8 mouse cellular contexts compared by ENCODE assay signal in genomic region chr14:24900501-24901179, GRCm38 (mm10).
DNase-seq lines count a peak whose midpoint lies in the region; ATAC-seq and TF ChIP-seq lines count a peak whose summit lies in the region.

No protein-coding gene starts in this region.

- H3K4me3 ChIP-seq in liver, embryonic 11.5 days (ENCODE audit: low read depth, low read length), result no peak overlapping the region
- no peak overlapping the region for H3K4me3 ChIP-seq in forebrain, embryonic 15.5 days
- no peak overlapping the region for H3K4me3 ChIP-seq in intestine, embryonic 16.5 days (ENCODE audit: low read length)
- H3K4me3 ChIP-seq in neural tube, embryonic 12.5 days, result no peak overlapping the region
- no peak overlapping the region for H3K4me3 ChIP-seq in liver, postnatal 0 days (ENCODE audit: low read depth, low read length)

- DNase-seq in liver, result peak; percentile 49
- no peak for DNase-seq in liver, embryonic 11.5 days (ENCODE audit: low spot score)
- DNase-seq in cerebellum, postnatal 14 days, result no peak
- no peak for DNase-seq in cerebellum, postnatal 4 days (ENCODE audit: low spot score in 2 of 2)
- DNase-seq in liver, postnatal 0 days, result no peak

- no peak overlapping the region for H3K9ac ChIP-seq in liver, embryonic 11.5 days (ENCODE audit: low read depth, low read length)
- H3K9ac ChIP-seq in forebrain, embryonic 15.5 days (replicated peaks), result no peak overlapping the region
- peak overlapping the region; percentile 45; the same call in 1 of the 2 replicates for H3K9ac ChIP-seq in intestine, embryonic 16.5 days (ENCODE audit: low read depth, low read length)
- no peak overlapping the region for H3K9ac ChIP-seq in neural tube, embryonic 12.5 days
- H3K9ac ChIP-seq in liver, postnatal 0 days (replicated peaks), result no peak overlapping the region

- TF ChIP-seq EP300 in liver, postnatal 0 days (IDR thresholded peaks at IDR 0.05; ENCODE audit: low read depth), result no peak

- ATAC-seq in liver, embryonic 11.5 days (replicated peaks; ENCODE audit: low FRiP score), result no peak
- ATAC-seq in forebrain, embryonic 15.5 days (replicated peaks), result peak; percentile 66
- ATAC-seq in intestine, embryonic 16.5 days, result peak; percentile 67
- 0 out of 2 replicates have a peak, but pooled peaks have one; percentile 37 for ATAC-seq in neural tube, embryonic 12.5 days (ENCODE audit: low FRiP score, low read depth)
- no peak for ATAC-seq in liver, postnatal 0 days

- no peak for TF ChIP-seq CTCF in liver, postnatal 0 days (IDR thresholded peaks at IDR 0.05; ENCODE audit: low read depth)

- H3K9me3 ChIP-seq in liver, embryonic 11.5 days (ENCODE audit: control insufficient read depth, low read length), result no peaks in the 10 kb centered on the region
- no peaks in the 10 kb centered on the region for H3K9me3 ChIP-seq in forebrain, embryonic 15.5 days
- no peaks in the 10 kb centered on the region for H3K9me3 ChIP-seq in intestine, embryonic 16.5 days (ENCODE audit: control insufficient read depth, low read length)
- H3K9me3 ChIP-seq in neural tube, embryonic 12.5 days, result no peaks in the 10 kb centered on the region
- H3K9me3 ChIP-seq in liver, postnatal 0 days (ENCODE audit: low read length), result no peaks in the 10 kb centered on the region

- no peak overlapping the region; the same call in 1 of the 2 replicates for H3K27ac ChIP-seq in liver, embryonic 11.5 days (ENCODE audit: low read depth, low read length)
- H3K27ac ChIP-seq in forebrain, embryonic 15.5 days (replicated peaks), result peak overlapping the region; percentile 17
- peak overlapping the region; percentile 61 for H3K27ac ChIP-seq in intestine, embryonic 16.5 days (ENCODE audit: low read length)
- H3K27ac ChIP-seq in neural tube, embryonic 12.5 days, result no peak overlapping the region
- H3K27ac ChIP-seq in liver, postnatal 0 days (ENCODE audit: low read depth), result no peak overlapping the region

- WGBS in liver, embryonic 11.5 days, result 61% methylated on average over 13 of the region's 13 CpGs
- WGBS in forebrain, embryonic 15.5 days, result 48% methylated on average over 13 of the region's 13 CpGs
- 59% methylated on average over 13 of the region's 13 CpGs for WGBS in intestine, embryonic 16.5 days
- 71% methylated on average over 13 of the region's 13 CpGs for WGBS in neural tube, embryonic 12.5 days
- 68% methylated on average over 13 of the region's 13 CpGs for WGBS in liver, postnatal 0 days (ENCODE audit: insufficient replicate concordance)

- H3K4me2 ChIP-seq in liver, embryonic 11.5 days, result no peak overlapping the region
- H3K4me2 ChIP-seq in forebrain, embryonic 15.5 days (replicated peaks), result no peak overlapping the region
- no peak overlapping the region for H3K4me2 ChIP-seq in intestine, embryonic 16.5 days (ENCODE audit: low read depth, low read length)
- H3K4me2 ChIP-seq in neural tube, embryonic 12.5 days (replicated peaks), result no peak overlapping the region
- H3K4me2 ChIP-seq in liver, postnatal 0 days (ENCODE audit: low read depth, low read length), result no peak overlapping the region

- H3K4me1 ChIP-seq in liver, embryonic 11.5 days (replicated peaks; ENCODE audit: control insufficient read depth, insufficient read depth, low read length), result no peaks in the 10 kb centered on the region
- H3K4me1 ChIP-seq in forebrain, embryonic 15.5 days, result peaks cover 11% of the 10 kb centered on the region
- H3K4me1 ChIP-seq in intestine, embryonic 16.5 days (ENCODE audit: control insufficient read depth, insufficient read depth, low read length), result peaks cover 12% of the 10 kb centered on the region
- no peaks in the 10 kb centered on the region for H3K4me1 ChIP-seq in neural tube, embryonic 12.5 days
- H3K4me1 ChIP-seq in liver, postnatal 0 days (ENCODE audit: insufficient read depth), result no peaks in the 10 kb centered on the region

- no peaks in the 10 kb centered on the region for H3K36me3 ChIP-seq in liver, embryonic 11.5 days (ENCODE audit: control insufficient read depth, insufficient read depth, low read length)
- no peaks in the 10 kb centered on the region for H3K36me3 ChIP-seq in forebrain, embryonic 15.5 days
- no peaks in the 10 kb centered on the region for H3K36me3 ChIP-seq in intestine, embryonic 16.5 days (ENCODE audit: control insufficient read depth, insufficient read depth, low read length)
- H3K36me3 ChIP-seq in neural tube, embryonic 12.5 days, result no peaks in the 10 kb centered on the region
- H3K36me3 ChIP-seq in liver, postnatal 0 days (replicated peaks; ENCODE audit: insufficient read depth, low read length), result no peaks in the 10 kb centered on the region

- H3K27me3 ChIP-seq in liver, embryonic 11.5 days (replicated peaks; ENCODE audit: control insufficient read depth, insufficient read depth, low read length), result no peaks in the 10 kb centered on the region
- H3K27me3 ChIP-seq in forebrain, embryonic 15.5 days, result no peaks in the 10 kb centered on the region
- no peaks in the 10 kb centered on the region for H3K27me3 ChIP-seq in intestine, embryonic 16.5 days (replicated peaks; ENCODE audit: control insufficient read depth, insufficient read depth, low read length)
- H3K27me3 ChIP-seq in neural tube, embryonic 12.5 days (replicated peaks), result no peaks in the 10 kb centered on the region
- no peaks in the 10 kb centered on the region for H3K27me3 ChIP-seq in liver, postnatal 0 days (ENCODE audit: insufficient read depth, low read length)

Comparison
In these comparisons a context has a peak if more than half of its experiments do, and no peak if none do; other contexts are left out.
1. ATAC-seq: peak in forebrain, embryonic 15.5 days (single experiment), intestine, embryonic 16.5 days (single experiment) and neural tube, embryonic 12.5 days (single experiment); none in liver, embryonic 11.5 days (single experiment) and liver, postnatal 0 days (single experiment).
2. H3K27ac ChIP-seq: peak in forebrain, embryonic 15.5 days (single experiment) and intestine, embryonic 16.5 days (single experiment); none in liver, embryonic 11.5 days (single experiment), neural tube, embryonic 12.5 days (single experiment) and liver, postnatal 0 days (single experiment).